Mouse (Mus musculus) embryo, embryonic 11.5 days (tissue): ENCODE results near the gene Gm15294.
A peak's percentile ranks its signal among the peaks of the same experiment; 100 is the strongest.

Experiments
- DNase-seq: peaks from one replicate; pipeline ENCODE4 v3.0.0-alpha.2; 2012; ENCODE audit warnings: low read depth, low spot score

The Gm15294 gene

GRCm38 (mm10) chrX:141875135-141875534, at the start of gene Gm15294:
Gene Gm15294, minus strand, starts transcription at chrX:141875235.
- no peak for DNase-seq

GRCm38 (mm10) chrX:141884336-141885048, 9.5 kb upstream of the Gm15294 start:
- peak; percentile 8 for DNase-seq

- no peak for DNase-seq
Observed at GRCm38 (mm10) chrX:141874024-141874423, 1.0 kb downstream of the Gm15294 start.

DNA sequence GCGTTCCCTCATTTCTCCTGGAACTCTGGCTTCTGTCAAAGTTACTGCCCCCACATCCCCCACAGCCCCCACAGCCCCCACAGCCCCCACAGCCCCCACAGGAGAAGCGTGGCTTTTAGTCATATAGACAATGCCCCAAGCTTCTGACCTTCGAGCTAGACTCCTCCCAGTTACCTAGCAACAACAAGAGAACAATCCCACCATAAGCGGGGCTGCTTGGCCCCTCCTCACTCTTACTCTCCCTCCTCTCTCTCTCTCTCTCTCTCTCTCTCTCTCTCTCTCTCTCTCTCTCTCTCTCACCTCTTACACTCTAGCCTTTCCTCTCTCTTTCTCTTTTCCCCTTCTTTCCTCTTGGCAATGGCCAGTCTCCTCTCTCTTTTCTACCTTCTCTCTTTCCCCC, 1.4 kb downstream of the Gm15294 start:
- DNase-seq = no peak

GRCm38 (mm10) chrX:141855684-141856396, 19.2 kb downstream of the Gm15294 start:
- DNase-seq = no peak
